Mouse (Mus musculus): ENCODE measurements around the gene Zfp574. TPM values are rescaled to one million over a fixed set of nuclear protein-coding genes. Genes with fewer than 3 reads are reported as not detected.
"Not testable (repeated sequence)": the region's sequence is repeated elsewhere in the genome, so short reads cannot be mapped to it uniquely, and the experiment has no call there.

Gene Zfp574
- polyA plus RNA-seq (2016; fragmentation: Nextera tagmentation; extraction: Ambion mirVana): 41.5 and 42.5 TPM in 2 replicates

DNA sequence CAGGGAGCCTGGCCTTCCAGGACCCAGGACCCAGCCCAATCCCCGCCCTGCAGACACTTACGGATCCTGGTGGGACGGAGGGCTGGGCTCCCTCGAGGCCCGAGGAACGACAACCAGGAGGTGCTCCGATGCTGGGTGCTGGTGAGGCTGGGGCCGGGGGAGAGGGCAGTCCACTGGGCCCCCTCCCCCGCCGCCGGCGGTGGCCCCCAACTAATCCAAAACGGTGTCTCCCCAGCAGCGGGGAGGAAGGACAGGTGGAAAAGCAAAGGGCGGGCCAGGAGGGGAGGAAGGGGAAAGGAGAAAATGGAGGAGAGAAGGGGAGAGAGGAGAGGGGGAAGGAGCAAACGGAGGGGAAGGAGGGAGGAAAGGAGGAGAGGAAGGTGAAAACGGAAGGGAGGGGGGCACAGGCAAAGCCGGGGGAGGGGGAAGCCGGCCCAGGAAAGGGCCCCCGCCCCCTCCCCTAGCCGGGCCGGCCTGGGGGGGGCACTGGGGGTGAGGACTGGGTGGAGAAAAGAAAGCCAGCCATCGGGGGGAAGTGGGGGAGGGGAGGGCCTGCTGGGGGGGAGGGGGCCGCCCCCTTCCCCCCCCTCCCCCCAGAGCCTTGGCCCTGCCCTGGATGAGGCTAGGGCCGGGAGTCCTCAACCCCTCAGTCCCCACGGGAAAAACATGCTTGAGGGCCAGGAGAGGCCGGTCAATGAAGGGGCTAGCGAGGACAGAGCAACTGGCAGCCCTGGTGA is at the start of gene Zfp574, which contains the start of gene Grik5:
Gene Zfp574 (plus strand): TSS at position 589 of the 737 bp plus-strand sequence.
Gene Grik5 (minus strand): TSS at position 368 of the 737 bp plus-strand sequence.
- H3K9me3 ChIP-seq: no peaks in the 10 kb centered on the region
- peaks cover 85% of the 10 kb centered on the region for H3K4me1 ChIP-seq
- peak within 1 kb of the TSS; percentile 98 for H3K27ac ChIP-seq
- H3K4me3 ChIP-seq: peak within 1 kb of the TSS; percentile 82
- H3K36me3 ChIP-seq (replicated peaks): peaks cover 31% of the 10 kb centered on the region
- WGBS: under 1% methylated on average over 23 of the region's 28 CpGs
- DNase-seq (ENCODE audit: extremely low spot score, low spot score): no peak
- H3K27me3 ChIP-seq (ENCODE audit: poor library complexity, severe bottlenecking): no peaks in the 10 kb centered on the region

DNA sequence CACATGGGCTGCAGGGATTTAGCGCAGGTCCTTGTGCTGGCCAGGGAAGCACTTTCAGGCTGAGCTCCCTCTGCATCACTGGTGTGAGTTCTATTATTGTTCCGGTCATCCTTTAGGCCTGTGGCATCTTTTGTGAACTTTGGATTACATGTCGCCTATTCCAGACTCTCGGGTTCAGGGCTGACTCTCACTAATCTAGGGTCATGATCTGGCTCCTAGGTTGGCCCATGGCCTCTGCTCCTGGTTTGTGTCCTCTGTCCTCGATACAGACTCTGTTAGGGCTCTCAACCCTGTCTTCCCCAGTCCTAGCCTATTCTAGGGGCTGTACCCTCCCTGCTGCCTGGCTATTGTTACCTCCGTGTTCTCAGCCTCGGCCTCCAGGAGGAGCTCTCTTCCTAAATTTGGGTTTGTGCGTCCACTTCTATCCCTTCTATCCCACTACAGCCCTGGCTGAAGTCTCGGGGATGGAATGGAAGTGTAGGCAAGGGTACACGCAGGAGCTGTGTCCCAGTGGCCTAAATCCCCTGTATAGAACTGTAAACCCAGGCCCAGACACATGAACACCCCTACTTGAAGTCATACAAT is 46.4 kb upstream of the Zfp574 start:
- H3K4me1 ChIP-seq: no peaks in the 10 kb centered on the region; the same call in 1 of the 2 replicates
- no peaks in the 10 kb centered on the region for H3K9me3 ChIP-seq
- H3K27me3 ChIP-seq (ENCODE audit: poor library complexity, severe bottlenecking): no peaks in the 10 kb centered on the region
- H3K36me3 ChIP-seq (replicated peaks): peaks cover 71% of the 10 kb centered on the region
- DNase-seq (ENCODE audit: extremely low spot score, low spot score): no peak
- 68% methylated on average over 10 of the region's 10 CpGs for WGBS
- no peak overlapping the region for H3K27ac ChIP-seq
- no peak overlapping the region for H3K4me3 ChIP-seq

- H3K4me3 ChIP-seq: no peak overlapping the region
- no peaks in the 10 kb centered on the region for H3K27me3 ChIP-seq (ENCODE audit: poor library complexity, severe bottlenecking)
- peaks cover 70% of the 10 kb centered on the region for H3K36me3 ChIP-seq (replicated peaks)
- 69% methylated on average over 7 of the region's 7 CpGs for WGBS
- no peaks in the 10 kb centered on the region for H3K9me3 ChIP-seq
- H3K27ac ChIP-seq: no peak overlapping the region
- H3K4me1 ChIP-seq: peaks cover 3% of the 10 kb centered on the region
- DNase-seq (ENCODE audit: extremely low spot score, low spot score): no peak
Measured at GRCm38 (mm10) chr7:25026452-25026851, 45.9 kb upstream of the Zfp574 start.

DNA sequence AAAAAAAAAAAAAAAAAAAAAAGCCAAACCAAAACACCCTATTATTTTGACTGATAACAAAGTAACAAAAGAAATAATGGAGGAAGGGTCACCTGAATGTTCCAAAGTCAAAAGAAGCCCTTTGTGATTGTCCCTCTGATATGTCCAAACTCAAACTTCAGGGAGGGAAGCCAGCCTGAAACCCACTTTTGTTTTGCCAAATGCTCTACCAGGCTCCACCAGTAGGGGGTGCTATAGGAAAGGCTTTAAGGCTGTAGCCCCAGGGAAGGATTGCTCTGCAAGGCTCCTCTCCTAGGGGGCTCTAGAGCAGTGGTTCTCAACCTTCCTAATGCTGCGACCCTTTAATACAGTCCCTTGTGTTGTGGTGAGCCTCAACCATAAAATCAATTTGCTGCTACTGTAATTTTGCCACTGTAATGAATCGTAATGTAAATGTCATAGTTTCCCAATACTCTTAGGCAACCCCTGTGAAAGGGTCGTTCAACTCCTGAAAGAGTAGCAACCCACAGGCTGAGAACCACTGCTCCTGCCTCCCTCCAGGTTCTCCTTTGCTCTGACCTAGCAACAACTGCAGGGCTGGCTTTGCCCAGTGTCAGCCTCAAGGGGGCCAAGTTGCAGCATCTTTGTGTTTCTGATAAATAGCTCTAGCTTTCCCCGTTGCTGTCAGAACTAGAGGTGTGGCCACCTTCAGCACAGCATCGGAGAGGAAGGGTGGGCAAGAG is 42.2 kb upstream of the Zfp574 start:
- Histone ChIP-seq H3K36me3 (replicated peaks) (peaks cover 68% of the 10 kb centered on the region), H3K4me3 (no peak overlapping the region), H3K4me1 (peaks cover 5% of the 10 kb centered on the region), H3K27ac (no peak overlapping the region), H3K9me3 (no peaks in the 10 kb centered on the region), H3K27me3 (ENCODE audit: poor library complexity, severe bottlenecking) (no peaks in the 10 kb centered on the region)
- peak; percentile 82 for DNase-seq (ENCODE audit: extremely low spot score, low spot score)
- 53% methylated on average over 5 of the region's 5 CpGs for WGBS

GRCm38 (mm10) chr7:25031528-25031927 is 40.8 kb upstream of the Zfp574 start:
- H3K27me3 ChIP-seq (ENCODE audit: poor library complexity, severe bottlenecking): no peaks in the 10 kb centered on the region
- no peak overlapping the region for H3K27ac ChIP-seq
- H3K36me3 ChIP-seq (replicated peaks): peaks cover 75% of the 10 kb centered on the region
- H3K4me3 ChIP-seq: no peak overlapping the region
- peaks cover 5% of the 10 kb centered on the region for H3K4me1 ChIP-seq
- 47% methylated on average over 3 of the region's 3 CpGs for WGBS
- no peak for DNase-seq (ENCODE audit: extremely low spot score, low spot score)
- no peaks in the 10 kb centered on the region for H3K9me3 ChIP-seq

- H3K4me1 ChIP-seq: peaks cover 5% of the 10 kb centered on the region; the same call in 1 of the 2 replicates
- no peak for DNase-seq (ENCODE audit: extremely low spot score, low spot score)
- no peak overlapping the region for H3K27ac ChIP-seq
- 97% methylated on average over 4 of the region's 4 CpGs for WGBS
- no peaks in the 10 kb centered on the region for H3K27me3 ChIP-seq (ENCODE audit: poor library complexity, severe bottlenecking)
- H3K9me3 ChIP-seq: no peaks in the 10 kb centered on the region
- no peak overlapping the region for H3K4me3 ChIP-seq
- peaks cover 85% of the 10 kb centered on the region for H3K36me3 ChIP-seq (replicated peaks)
Measured at GRCm38 (mm10) chr7:25034796-25035195, 37.6 kb upstream of the Zfp574 start.

DNA sequence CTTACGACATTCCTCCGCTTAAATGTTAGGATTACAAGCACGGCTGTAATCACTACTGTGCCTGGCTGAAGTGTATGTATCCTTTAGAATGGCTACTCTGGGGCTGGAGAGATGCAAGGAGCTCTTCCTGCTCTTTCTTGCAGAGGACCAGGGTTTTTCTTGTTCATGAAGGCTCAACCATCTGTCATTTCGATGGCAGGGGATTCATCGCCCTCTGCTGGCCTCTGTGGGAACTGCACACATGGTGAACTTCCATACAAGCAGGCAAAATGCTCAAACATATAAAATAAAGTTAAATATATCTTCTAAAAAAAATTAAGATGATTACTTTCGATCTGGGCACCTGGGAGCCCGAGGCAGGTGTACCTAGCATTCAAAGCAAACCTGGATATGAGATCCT is 36.5 kb upstream of the Zfp574 start:
- peak; percentile 75 for DNase-seq (ENCODE audit: extremely low spot score, low spot score)
- peaks cover 5% of the 10 kb centered on the region; the same call in 1 of the 2 replicates for H3K4me1 ChIP-seq
- H3K27ac ChIP-seq: no peak overlapping the region
- H3K4me3 ChIP-seq: no peak overlapping the region
- H3K27me3 ChIP-seq (ENCODE audit: poor library complexity, severe bottlenecking): no peaks in the 10 kb centered on the region
- H3K36me3 ChIP-seq (replicated peaks): peaks cover 94% of the 10 kb centered on the region
- H3K9me3 ChIP-seq: no peaks in the 10 kb centered on the region
- 59% methylated on average over 7 of the region's 7 CpGs for WGBS

DNA sequence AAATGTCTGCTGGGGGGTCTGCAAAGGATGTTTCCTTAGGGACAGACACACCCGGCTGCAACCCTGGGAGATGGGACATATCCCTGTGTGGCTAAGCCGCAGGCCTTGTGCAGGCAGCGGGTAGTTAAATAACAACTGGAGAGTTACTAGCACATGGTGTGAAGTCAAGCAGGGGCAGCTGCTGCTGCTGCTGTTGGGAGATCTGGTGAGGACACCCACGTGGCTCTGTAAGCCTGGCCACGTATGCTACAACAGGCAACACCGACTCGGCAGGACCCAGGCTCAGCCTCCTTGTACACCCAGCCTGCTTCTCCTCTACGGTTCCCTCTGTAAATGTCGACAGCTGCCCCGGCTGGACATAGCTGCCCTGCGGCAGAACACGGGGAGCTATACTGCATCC is 30.4 kb upstream of the Zfp574 start:
- no peaks in the 10 kb centered on the region for H3K27me3 ChIP-seq (ENCODE audit: poor library complexity, severe bottlenecking)
- DNase-seq (ENCODE audit: extremely low spot score, low spot score): no peak
- no peak overlapping the region for H3K27ac ChIP-seq
- H3K36me3 ChIP-seq (replicated peaks): peaks cover 100% of the 10 kb centered on the region
- no peak overlapping the region for H3K4me3 ChIP-seq
- H3K9me3 ChIP-seq: no peaks in the 10 kb centered on the region
- WGBS: 94% methylated on average over 12 of the region's 12 CpGs
- no peaks in the 10 kb centered on the region for H3K4me1 ChIP-seq

DNA sequence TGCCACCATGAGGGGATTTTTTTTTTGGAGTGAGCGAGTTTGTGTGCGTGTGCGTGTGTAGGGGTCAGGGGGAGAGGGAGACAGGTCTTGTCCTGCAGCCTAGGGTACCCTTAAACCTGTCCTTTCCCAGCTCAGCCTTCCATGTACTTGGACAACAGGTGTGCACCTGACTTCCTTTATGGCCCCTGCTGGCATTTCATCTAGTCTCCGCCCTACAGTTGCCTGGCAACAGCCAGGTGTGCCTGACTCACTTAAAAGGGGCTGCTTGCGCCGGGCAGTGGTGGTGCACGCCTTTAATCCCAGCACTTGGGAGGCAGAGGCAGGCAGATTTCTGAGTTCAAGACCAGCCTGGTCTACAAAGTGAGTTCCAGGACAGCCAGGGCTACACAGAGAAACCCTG is 27.8 kb upstream of the Zfp574 start:
- not testable (repeated sequence) for H3K27me3 ChIP-seq (ENCODE audit: poor library complexity, severe bottlenecking); DNase-seq (ENCODE audit: extremely low spot score, low spot score); H3K4me3 ChIP-seq; H3K4me1 ChIP-seq; H3K9me3 ChIP-seq; H3K27ac ChIP-seq
- peaks cover 98% of the 10 kb centered on the region for H3K36me3 ChIP-seq (replicated peaks)
- 93% methylated on average over 7 of the region's 7 CpGs for WGBS

DNA sequence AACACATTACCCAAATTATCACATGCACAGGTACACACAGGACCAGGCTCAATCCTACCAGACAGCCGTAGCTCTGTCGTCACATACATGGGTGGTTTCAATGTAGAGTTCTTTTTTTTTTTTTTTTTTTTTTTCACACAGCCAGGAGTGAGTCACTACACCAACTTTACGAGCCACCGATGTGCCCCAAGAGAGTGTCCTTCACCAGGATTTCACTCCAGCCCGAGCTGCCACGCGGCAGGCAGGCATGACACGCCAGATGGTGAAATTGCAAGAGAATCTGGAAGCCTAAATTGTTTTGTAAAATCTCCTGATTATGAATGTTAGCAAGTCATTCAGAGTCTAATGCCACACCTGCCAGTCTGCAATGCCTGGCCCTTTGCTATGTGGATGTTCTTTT is 25.0 kb upstream of the Zfp574 start:
- H3K27me3 ChIP-seq (ENCODE audit: poor library complexity, severe bottlenecking): no peaks in the 10 kb centered on the region
- DNase-seq (ENCODE audit: extremely low spot score, low spot score): no peak
- H3K4me1 ChIP-seq: no peaks in the 10 kb centered on the region
- WGBS: 95% methylated on average over 8 of the region's 8 CpGs
- no peak overlapping the region for H3K27ac ChIP-seq
- H3K9me3 ChIP-seq: no peaks in the 10 kb centered on the region
- H3K4me3 ChIP-seq: no peak overlapping the region
- peaks cover 93% of the 10 kb centered on the region for H3K36me3 ChIP-seq (replicated peaks)

- Histone ChIP-seq H3K36me3 (replicated peaks) (peaks cover 93% of the 10 kb centered on the region), H3K4me3 (no peak overlapping the region), H3K4me1 (no peaks in the 10 kb centered on the region), H3K27ac (no peak overlapping the region), H3K9me3 (no peaks in the 10 kb centered on the region), H3K27me3 (ENCODE audit: poor library complexity, severe bottlenecking) (no peaks in the 10 kb centered on the region)
- WGBS: 92% methylated on average over 16 of the region's 16 CpGs
- no peak for DNase-seq (ENCODE audit: extremely low spot score, low spot score)
Measured at GRCm38 (mm10) chr7:25049295-25049930, 23.0 kb upstream of the Zfp574 start.

DNA sequence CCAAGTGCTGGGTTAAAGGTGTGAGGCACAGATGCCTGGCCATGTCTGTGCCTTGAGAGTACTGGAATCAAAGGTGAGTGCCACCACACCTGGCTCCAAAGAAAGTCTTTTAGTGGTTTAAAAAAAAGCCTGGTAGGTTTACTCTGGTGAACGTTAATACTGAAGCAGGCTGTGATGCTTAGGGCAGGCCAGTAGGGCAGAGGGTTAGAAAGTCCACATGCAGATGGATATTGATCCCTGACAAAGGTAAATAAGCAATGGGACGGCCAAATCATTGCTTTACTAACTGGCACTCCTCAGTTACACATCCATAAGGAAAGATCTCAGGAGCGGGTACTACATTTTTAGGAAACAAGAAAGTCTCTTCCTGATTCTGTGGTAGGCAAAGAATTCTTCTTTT is 19.8 kb upstream of the Zfp574 start:
- no peaks in the 10 kb centered on the region for H3K4me1 ChIP-seq
- DNase-seq (ENCODE audit: extremely low spot score, low spot score): no peak
- no peak overlapping the region for H3K4me3 ChIP-seq
- H3K9me3 ChIP-seq: peaks cover 9% of the 10 kb centered on the region
- H3K27ac ChIP-seq: no peak overlapping the region
- peaks cover 94% of the 10 kb centered on the region for H3K36me3 ChIP-seq (replicated peaks)
- no peaks in the 10 kb centered on the region for H3K27me3 ChIP-seq (ENCODE audit: poor library complexity, severe bottlenecking)
- WGBS: 90% methylated on average over 3 of the region's 3 CpGs
